7 mouse cellular contexts compared by ENCODE assay signal in the genomic region with DNA sequence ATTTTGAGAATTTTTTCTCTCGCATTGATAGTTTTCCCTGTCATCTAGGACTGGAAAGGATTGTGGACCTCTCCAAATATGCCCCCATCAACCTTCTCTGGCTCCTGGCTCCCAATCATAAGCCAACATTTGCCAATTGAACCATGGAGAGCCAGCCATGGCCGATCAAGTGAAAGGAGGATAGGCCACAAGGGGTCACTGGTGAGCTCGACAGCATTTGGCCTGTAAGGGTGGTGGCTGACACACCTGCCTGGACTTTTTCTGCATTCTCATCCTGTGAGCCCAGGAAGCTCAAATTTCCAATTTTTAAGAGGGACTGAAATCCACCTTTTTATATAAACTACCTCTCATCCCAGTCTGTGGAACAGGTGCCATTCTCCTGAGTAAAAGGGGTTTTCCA. TPM values are rescaled to one million over a fixed set of nuclear protein-coding genes. Genes with fewer than 3 reads are reported as not detected.
A peak's percentile ranks its signal among the peaks of the same experiment; 100 is the strongest.
DNase-seq lines count a peak whose midpoint lies in the region; ATAC-seq and TF ChIP-seq lines count a peak whose summit lies in the region.

No protein-coding gene starts in this region.

- H3K9me3 ChIP-seq in kidney, postnatal 0 days (replicated peaks; ENCODE audit: low read length), result no peaks in the 10 kb centered on the region
- H3K9me3 ChIP-seq in kidney, embryonic 16.5 days (ENCODE audit: low read length), result no peaks in the 10 kb centered on the region
- no peaks in the 10 kb centered on the region for H3K9me3 ChIP-seq in G1E (replicated peaks)
- no peaks in the 10 kb centered on the region for H3K9me3 ChIP-seq in limb, embryonic 11.5 days (ENCODE audit: control insufficient read depth, low read length)

- peak; percentile 11 for DNase-seq in kidney, postnatal 0 days (ENCODE audit: low spot score)
- peak; percentile 1 for DNase-seq in G1E (ENCODE audit: low spot score)
- peak; percentile 27 to 53 for DNase-seq in adrenal gland, postnatal 36 days
- DNase-seq in limb, embryonic 11.5 days (ENCODE audit: low spot score), result peak; percentile 77
- no peak for DNase-seq in spleen, postnatal 4 days (ENCODE audit: low spot score in 2 of 2)
- DNase-seq in gastrocnemius, postnatal 4 days (ENCODE audit: low spot score in 2 of 2), result no peak

- WGBS in kidney, postnatal 0 days, result 41% methylated on average over 3 of the region's 3 CpGs
- whole genome bisulfite sequencing in kidney, embryonic 16.5 days, result 46% methylated on average over 3 of the region's 3 CpGs
- WGBS in limb, embryonic 11.5 days, result 45% methylated on average over 3 of the region's 3 CpGs

- no peaks in the 10 kb centered on the region for H3K36me3 ChIP-seq in kidney, postnatal 0 days (ENCODE audit: insufficient read depth, low read length)
- no peaks in the 10 kb centered on the region for H3K36me3 ChIP-seq in kidney, embryonic 16.5 days (ENCODE audit: insufficient read depth, low read length)
- no peaks in the 10 kb centered on the region for H3K36me3 ChIP-seq in G1E (replicated peaks)
- no peaks in the 10 kb centered on the region for H3K36me3 ChIP-seq in limb, embryonic 11.5 days (ENCODE audit: control insufficient read depth, insufficient read depth, low read length)

- 0 out of 2 replicates have a peak, but pooled peaks have one; percentile 25 for ATAC-seq in kidney, postnatal 0 days (replicated peaks; ENCODE audit: low FRiP score, low read depth)
- no peak for ATAC-seq in kidney, embryonic 16.5 days (ENCODE audit: low FRiP score, low TSS enrichment)
- no peak for ATAC-seq in G1E (ENCODE audit: extremely low read depth, insufficient number of reproducible peaks, low FRiP score, poor library complexity, severe bottlenecking)
- ATAC-seq in limb, embryonic 11.5 days (ENCODE audit: insufficient number of reproducible peaks, low FRiP score, low TSS enrichment, low read depth), result no peak

- H3K4me2 ChIP-seq in kidney, postnatal 0 days (ENCODE audit: low read length), result no peak overlapping the region
- no peak overlapping the region for H3K4me2 ChIP-seq in kidney, embryonic 16.5 days (replicated peaks; ENCODE audit: low read depth, low read length)
- no peak overlapping the region for H3K4me2 ChIP-seq in limb, embryonic 11.5 days (ENCODE audit: low read depth, severe bottlenecking)

- H3K27me3 ChIP-seq in kidney, postnatal 0 days (ENCODE audit: insufficient read depth, low read length), result no peaks in the 10 kb centered on the region
- H3K27me3 ChIP-seq in kidney, embryonic 16.5 days (ENCODE audit: insufficient read depth, low read length), result no peaks in the 10 kb centered on the region
- no peaks in the 10 kb centered on the region for H3K27me3 ChIP-seq in G1E (ENCODE audit: insufficient read depth, low read length)
- H3K27me3 ChIP-seq in limb, embryonic 11.5 days (ENCODE audit: control insufficient read depth, insufficient read depth, low read length), result no peaks in the 10 kb centered on the region

- no peak overlapping the region for H3K4me3 ChIP-seq in kidney, postnatal 0 days (replicated peaks; ENCODE audit: low read depth, low read length)
- H3K4me3 ChIP-seq in kidney, embryonic 16.5 days (ENCODE audit: low read length), result no peak overlapping the region
- H3K4me3 ChIP-seq in G1E (ENCODE audit: low read depth, low read length), result no peak overlapping the region
- no peak overlapping the region for H3K4me3 ChIP-seq in limb, embryonic 11.5 days (ENCODE audit: low read depth, low read length)

- H3K27ac ChIP-seq in kidney, postnatal 0 days, result no peak overlapping the region
- no peak overlapping the region for H3K27ac ChIP-seq in kidney, embryonic 16.5 days (ENCODE audit: low read length)
- H3K27ac ChIP-seq in limb, embryonic 11.5 days (replicated peaks; ENCODE audit: low read depth, low read length), result no peak overlapping the region

- peak; percentile 61 for TF ChIP-seq CTCF in kidney, postnatal 0 days (IDR thresholded peaks at IDR 0.05; ENCODE audit: low read depth)
- peak; percentile 33; the same call in 1 of the 2 replicates for TF ChIP-seq CTCF in G1E (IDR thresholded peaks at IDR 0.05; ENCODE audit: low read depth, low read length)

- H3K9ac ChIP-seq in kidney, postnatal 0 days (ENCODE audit: low read depth, low read length), result no peak overlapping the region
- no peak overlapping the region for H3K9ac ChIP-seq in kidney, embryonic 16.5 days (replicated peaks; ENCODE audit: low read length)
- H3K9ac ChIP-seq in limb, embryonic 11.5 days (ENCODE audit: low read length), result no peak overlapping the region

- no peaks in the 10 kb centered on the region for H3K4me1 ChIP-seq in kidney, postnatal 0 days (replicated peaks; ENCODE audit: insufficient read depth, low read length)
- H3K4me1 ChIP-seq in kidney, embryonic 16.5 days (ENCODE audit: insufficient read depth, low read length), result no peaks in the 10 kb centered on the region
- no peaks in the 10 kb centered on the region for H3K4me1 ChIP-seq in G1E (ENCODE audit: insufficient read depth, low read depth, low read length)
- no peaks in the 10 kb centered on the region for H3K4me1 ChIP-seq in limb, embryonic 11.5 days (ENCODE audit: control insufficient read depth, insufficient read depth, low read length)

RNA-seq across cellular contexts. Expression of a gene that starts 50.0 kb away (rescaled TPM):
- 1.4 and 1.6 TPM in 2 replicates for polyA plus RNA-seq in kidney, postnatal 0 days (2015; fragmentation: Nextera tagmentation; extraction: Ambion mirVana)
- 1.4 TPM in 2 replicates for polyA plus RNA-seq in kidney, embryonic 16.5 days (2015; fragmentation: Nextera tagmentation; extraction: Ambion mirVana)
- total RNA-seq in G1E (2014; fragmentation: Nextera tagmentation) (not detected in 2 replicates), G1E (2017) (0.12 and 0.22 TPM in 2 replicates)
- not detected in 2 replicates for polyA plus RNA-seq in G1E (2012)
- under 1 TPM in 1 of 2 experiments, not detected in 1; 0.36 TPM for total RNA-seq in adrenal gland, postnatal 36 days (2021)
- polyA plus RNA-seq in limb, embryonic 11.5 days (2014; fragmentation: Nextera tagmentation; extraction: Ambion mirVana), result 4.2 and 5.0 TPM in 2 replicates
- under 1 TPM; 0.47 to 0.96 TPM for total RNA-seq in gastrocnemius, postnatal 4 days (2021)

Comparison
In these comparisons a context has a peak if more than half of its experiments do, and no peak if none do; other contexts are left out.
1. DNase-seq: peak in kidney, postnatal 0 days (single experiment), G1E (single experiment), adrenal gland, postnatal 36 days (2 of 2) and limb, embryonic 11.5 days (single experiment); none in spleen, postnatal 4 days (0 of 2) and gastrocnemius, postnatal 4 days (0 of 2).